Mouse (Mus musculus) hindlimb bud, embryonic 11.5 days (tissue): ENCODE results near the gene Ptpra.

Experiments
- DNase-seq: peaks from one replicate; pipeline ENCODE4 v3.0.0-alpha.2; 2012; ENCODE audit warnings: low read depth, low spot score; ENCODE audit errors: extremely low spot score

The Ptpra gene

GRCm38 (mm10) chr2:130449794-130450433 is at the start of gene Ptpra:
Gene Ptpra, plus strand, starts transcription at chr2:130450278.
- no peak for DNase-seq

GRCm38 (mm10) chr2:130401891-130402290 is 48.2 kb upstream of the Ptpra start:
- DNase-seq: no peak

GRCm38 (mm10) chr2:130404939-130405338 is 45.1 kb upstream of the Ptpra start, which contains the start of the genes Gm28372 and 1700020A23Rik:
Gene Gm28372, plus strand, starts transcription at chr2:130405239.
Gene 1700020A23Rik, plus strand, starts transcription at chr2:130405259.
- DNase-seq: no peak

GRCm38 (mm10) chr2:130406178-130406577 is 43.9 kb upstream of the Ptpra start, which contains the start of gene Tmem239:
Gene Tmem239, plus strand, starts transcription at chr2:130406478.
- no peak for DNase-seq

GRCm38 (mm10) chr2:130408194-130408593 is 41.9 kb upstream of the Ptpra start:
- no peak for DNase-seq

GRCm38 (mm10) chr2:130411558-130412495 is 38.3 kb upstream of the Ptpra start:
- DNase-seq: peak; percentile 54

GRCm38 (mm10) chr2:130412775-130413174 is 37.3 kb upstream of the Ptpra start:
- DNase-seq: no peak

GRCm38 (mm10) chr2:130414094-130414856 is 35.8 kb upstream of the Ptpra start:
- DNase-seq: no peak

GRCm38 (mm10) chr2:130421781-130422620 is 28.1 kb upstream of the Ptpra start:
- DNase-seq: no peak

GRCm38 (mm10) chr2:130423397-130424125 is 26.5 kb upstream of the Ptpra start:
- DNase-seq: peak; percentile 35

- DNase-seq: peak; percentile 60
Observed at GRCm38 (mm10) chr2:130424126-130424853, 25.8 kb upstream of the Ptpra start, which contains the start of the genes Vps16 and Pced1a. Gene Vps16, plus strand, starts transcription at chr2:130424339. Gene Pced1a, minus strand, starts transcription at chr2:130424701.

- DNase-seq: no peak
Observed at GRCm38 (mm10) chr2:130425112-130425511, 25.0 kb upstream of the Ptpra start.

GRCm38 (mm10) chr2:130429851-130430250 is 20.2 kb upstream of the Ptpra start:
- no peak for DNase-seq

GRCm38 (mm10) chr2:130430484-130430883 is 19.6 kb upstream of the Ptpra start:
- no peak for DNase-seq

- no peak for DNase-seq
Observed at GRCm38 (mm10) chr2:130432157-130432556, 17.9 kb upstream of the Ptpra start.

- DNase-seq: no peak
Observed at GRCm38 (mm10) chr2:130433152-130433551, 16.9 kb upstream of the Ptpra start.

- no peak for DNase-seq
Observed at GRCm38 (mm10) chr2:130436769-130437168, 13.3 kb upstream of the Ptpra start.

GRCm38 (mm10) chr2:130438861-130439260 is 11.2 kb upstream of the Ptpra start:
- no peak for DNase-seq
